Mouse (Mus musculus) thymus, adult 2 months (tissue): Measurements from ENCODE around the gene Adgrv1. TPM values are rescaled to one million over a fixed set of nuclear protein-coding genes. Genes with fewer than 3 reads are reported as not detected.

Source experiments
- DNase-seq: peaks from one replicate; pipeline ENCODE4 v3.0.0; 2021
- H3K27ac ChIP-seq: fragments of 200-500 bp; 2 replicates; pipeline ENCODE4 v1.5.1; 2012; ENCODE audit warnings: low read length, control low read depth; ENCODE audit not compliant: control insufficient read depth, insufficient read depth
- H3K27me3 ChIP-seq: fragments of 200-500 bp; 2 replicates; pipeline ENCODE4 v1.6.1; 2012; ENCODE audit warnings: mild to moderate bottlenecking, low read length, moderate library complexity, mixed read lengths; ENCODE audit not compliant: control insufficient read depth, insufficient read depth
- H3K36me3 ChIP-seq: fragments of 200-500 bp; 2 replicates; pipeline ENCODE4 v1.6.1; 2012; ENCODE audit warnings: mild to moderate bottlenecking, low read length, moderate library complexity; ENCODE audit not compliant: control insufficient read depth, insufficient read depth
- H3K4me1 ChIP-seq: fragments of 200-500 bp; replicated peaks from 2 replicates; pipeline ENCODE4 v1.6.1; 2012; ENCODE audit warnings: low read length; ENCODE audit not compliant: control insufficient read depth, insufficient read depth
- H3K4me3 ChIP-seq: fragments of 200-500 bp; 2 replicates; pipeline ENCODE4 v1.5.1; 2012; ENCODE audit warnings: mild to moderate bottlenecking, low read length, control low read depth, moderate library complexity; ENCODE audit not compliant: control insufficient read depth, insufficient read depth
- CTCF ChIP-seq: fragments of 200-500 bp; IDR thresholded peaks from 2 replicates; pipeline ENCODE4 v1.5.1; 2012; ENCODE audit warnings: mild to moderate bottlenecking, control low read depth, low read length, moderate library complexity, borderline replicate concordance; ENCODE audit not compliant: control insufficient read depth, poor library complexity, insufficient read depth; ENCODE audit errors: extremely low read depth
- POLR2A ChIP-seq: fragments of 200-500 bp; IDR thresholded peaks from 2 replicates; pipeline ENCODE4 v1.6.1; 2012; ENCODE audit warnings: mild to moderate bottlenecking, low read length, control low read depth, moderate library complexity; ENCODE audit not compliant: control insufficient read depth, poor library complexity, insufficient read depth; ENCODE audit errors: extremely low read depth
- WGBS: fragments of 180-500 bp; shearing (Covaris S2); methylation state at CpG from one replicate; pipeline ENCODE4 v1.1.7; 2018; 5-methylcytosine and 5-hydroxymethylcytosine counted together
- polyA plus RNA-seq: library from polyadenylated mRNA; depleted of rRNA; stranded (reverse); fragments of >200 nt; gene quantifications from 2 replicates; pipeline ENCODE4 v1.2.3, GENCODE M21; 2012

Adgrv1 gene
- polyA plus RNA-seq, 1 experiment: 0.27 TPM

DNA sequence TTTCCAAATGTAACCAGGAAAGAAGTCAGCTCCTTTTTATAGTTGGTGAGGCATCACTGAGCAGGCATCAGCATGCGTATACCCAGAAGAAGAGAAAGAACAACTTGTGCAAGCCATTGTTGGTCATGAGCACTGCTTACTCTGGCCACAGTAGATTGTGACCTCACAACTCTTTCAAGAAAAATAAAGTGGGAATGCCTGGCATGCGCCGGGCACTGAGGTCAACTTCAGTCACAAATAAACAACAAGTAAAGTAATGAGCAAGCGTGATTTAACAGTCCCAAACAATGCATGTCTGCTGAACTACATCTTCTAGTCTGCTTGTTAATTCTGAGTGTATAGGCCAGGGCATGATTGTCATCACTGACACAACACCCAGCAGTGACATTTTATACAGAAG is 499.6 kb downstream of the Adgrv1 start:
- Histone ChIP-seq H3K27me3 (no peaks in the 10 kb centered on the region), H3K4me3 (no peak overlapping the region), H3K4me1 (no peaks in the 10 kb centered on the region), H3K27ac (no peak overlapping the region), H3K36me3 (no peaks in the 10 kb centered on the region)
- TF ChIP-seq POLR2A (no peak), CTCF (no peak)
- no peak for DNase-seq
- 93% methylated on average over 4 of the region's 4 CpGs for WGBS

DNA sequence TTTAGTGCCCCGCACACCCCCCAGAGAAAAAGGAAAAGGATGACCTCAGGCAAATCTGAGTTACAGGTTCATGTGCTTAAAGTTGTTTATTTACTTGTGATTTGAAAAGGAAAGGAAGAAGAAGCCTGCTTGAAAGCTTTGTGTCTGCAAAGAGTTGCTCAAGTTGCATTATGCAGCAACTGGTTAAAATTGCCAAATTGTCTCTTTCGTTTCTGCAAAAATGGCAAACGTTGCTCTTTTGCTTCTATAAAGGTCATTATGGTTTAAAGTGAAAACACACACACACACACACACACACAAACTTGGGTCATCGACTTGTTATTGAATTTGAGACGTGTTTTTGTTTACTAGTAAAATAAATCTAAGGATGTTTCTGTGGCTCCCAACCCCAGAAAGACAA is 500.3 kb downstream of the Adgrv1 start:
- H3K27ac ChIP-seq: no peak overlapping the region
- no peak for DNase-seq
- TF ChIP-seq POLR2A: no peak
- TF ChIP-seq CTCF: no peak
- no peak overlapping the region for H3K4me3 ChIP-seq
- 89% methylated on average over 5 of the region's 5 CpGs for WGBS
- H3K27me3 ChIP-seq: no peaks in the 10 kb centered on the region
- H3K4me1 ChIP-seq: no peaks in the 10 kb centered on the region
- H3K36me3 ChIP-seq: no peaks in the 10 kb centered on the region

DNA sequence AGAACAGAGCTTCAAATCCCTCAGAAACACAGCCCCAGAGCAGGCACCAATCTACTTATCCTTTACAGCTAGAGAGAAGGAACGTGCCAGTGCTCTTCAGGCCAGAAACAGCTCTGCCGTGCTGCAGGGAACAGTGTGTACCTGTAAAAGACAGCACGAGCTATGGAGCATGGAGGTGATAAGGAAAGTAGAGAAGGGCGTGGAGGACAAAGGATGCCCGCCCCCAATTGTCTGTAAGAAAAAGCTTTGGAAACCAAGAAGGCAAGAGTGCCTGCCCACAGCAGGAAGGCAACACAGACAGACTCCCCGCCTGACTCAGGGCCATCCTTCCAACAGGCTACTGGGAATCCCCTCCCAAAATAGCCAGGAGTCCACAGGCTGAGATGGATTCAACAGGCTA is 501.1 kb downstream of the Adgrv1 start:
- TF ChIP-seq POLR2A (no peak), CTCF (no peak)
- H3K27ac ChIP-seq: no peak overlapping the region

DNA sequence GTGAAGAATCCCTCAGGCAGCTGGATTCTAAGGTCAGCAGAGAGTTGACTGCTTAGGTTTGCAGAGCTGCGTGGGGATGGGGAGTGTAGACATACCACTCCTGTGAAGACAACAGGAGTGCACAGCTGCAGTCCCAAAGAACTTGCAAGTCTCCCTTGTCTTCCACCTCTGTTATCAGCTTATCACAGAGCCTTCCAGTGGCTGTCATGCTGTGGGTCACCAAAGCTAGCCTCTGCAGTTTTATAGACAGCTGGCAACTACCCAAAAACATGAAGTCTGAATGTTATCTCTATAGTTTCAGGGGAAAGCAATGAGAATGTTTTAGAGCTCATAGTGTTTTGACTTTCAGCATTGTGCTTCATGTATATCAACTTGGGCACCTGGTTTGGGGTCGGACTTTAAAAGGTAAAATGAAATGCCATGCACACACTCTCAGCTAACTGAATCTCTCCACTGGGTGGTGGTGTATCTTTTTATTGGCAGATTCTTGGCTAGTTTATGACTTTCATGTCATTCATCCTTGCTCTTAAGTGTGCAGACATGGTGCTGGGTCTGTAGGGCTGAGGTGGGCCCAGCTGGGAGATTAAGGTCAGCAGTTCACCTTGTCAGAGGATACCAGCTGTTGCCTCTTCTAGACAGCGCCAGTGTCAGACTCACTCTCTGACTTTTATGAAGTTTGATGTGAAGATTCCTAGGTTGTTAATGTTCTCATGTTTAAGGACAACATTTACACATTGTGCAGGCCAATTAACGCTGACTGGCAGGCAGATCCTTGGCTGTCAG is 502.0 kb downstream of the Adgrv1 start:
- no peak overlapping the region for H3K27ac ChIP-seq
- no peaks in the 10 kb centered on the region for H3K4me1 ChIP-seq
- TF ChIP-seq CTCF: no peak
- TF ChIP-seq POLR2A: no peak
- H3K27me3 ChIP-seq: no peaks in the 10 kb centered on the region
- no peak overlapping the region for H3K4me3 ChIP-seq
- no peak for DNase-seq
- WGBS: 95% methylated on average over 4 of the region's 4 CpGs
- H3K36me3 ChIP-seq: no peaks in the 10 kb centered on the region

More for the DNA sequence above, 501.1 kb downstream of the Adgrv1 start:
- 85% methylated on average over 6 of the region's 6 CpGs for WGBS
- Histone ChIP-seq H3K4me1 (no peaks in the 10 kb centered on the region), H3K36me3 (no peaks in the 10 kb centered on the region), H3K4me3 (no peak overlapping the region), H3K27me3 (no peaks in the 10 kb centered on the region)
- DNase-seq: no peak

DNA sequence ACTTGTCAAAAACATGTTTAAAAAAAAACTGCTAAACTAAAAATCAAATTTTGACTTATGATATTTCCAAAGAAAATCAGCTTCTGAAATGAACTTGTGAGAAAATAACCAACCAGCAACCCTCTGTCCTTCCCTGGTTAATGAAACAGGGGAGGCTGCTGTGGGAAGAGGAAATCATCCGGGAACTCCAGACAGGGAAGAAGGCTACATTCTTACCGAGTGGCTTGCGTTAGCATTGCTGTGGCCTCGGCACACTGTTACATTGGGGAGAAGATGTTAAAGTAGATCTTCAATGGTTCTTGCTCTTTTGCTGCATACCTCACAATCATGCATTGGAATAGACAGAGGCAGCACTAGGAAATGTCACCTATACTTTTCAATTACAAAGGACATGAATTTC is 507.1 kb downstream of the Adgrv1 start:
- no peaks in the 10 kb centered on the region for H3K4me1 ChIP-seq
- no peak overlapping the region for H3K4me3 ChIP-seq
- 93% methylated on average over 4 of the region's 4 CpGs for WGBS
- no peaks in the 10 kb centered on the region for H3K27me3 ChIP-seq
- H3K27ac ChIP-seq: no peak overlapping the region
- TF ChIP-seq CTCF (no peak), POLR2A (no peak)
- no peaks in the 10 kb centered on the region for H3K36me3 ChIP-seq
- no peak for DNase-seq

DNA sequence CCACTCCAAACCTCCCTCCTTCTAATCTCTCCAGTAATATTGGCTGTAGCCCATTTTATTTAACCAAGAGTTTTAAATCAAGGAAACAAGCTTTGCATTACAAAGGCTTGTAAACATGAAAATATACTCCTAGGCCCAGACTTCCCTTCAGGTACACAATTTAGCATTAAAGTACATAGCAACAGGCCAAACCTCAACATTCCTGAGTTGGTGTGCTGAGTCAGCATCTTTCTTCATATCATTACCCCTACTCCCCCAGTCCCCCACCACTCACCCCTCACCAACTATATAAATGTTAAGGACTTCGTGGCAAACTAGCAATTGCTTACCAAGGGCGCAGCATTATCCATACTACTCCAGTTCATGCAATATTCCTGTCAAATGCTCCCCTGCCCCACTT is 510.7 kb downstream of the Adgrv1 start:
- no peak overlapping the region for H3K4me3 ChIP-seq
- H3K36me3 ChIP-seq: no peaks in the 10 kb centered on the region
- no peak for DNase-seq
- no peaks in the 10 kb centered on the region for H3K4me1 ChIP-seq
- 82% methylated on average over 2 of the region's 2 CpGs for WGBS
- no peak overlapping the region for H3K27ac ChIP-seq
- H3K27me3 ChIP-seq: no peaks in the 10 kb centered on the region
- TF ChIP-seq POLR2A: no peak
- TF ChIP-seq CTCF: no peak
